Mouse (Mus musculus) hindbrain, embryonic 16.5 days (tissue): ENCODE results near the gene Gmds. TPM values are rescaled to one million over a fixed set of nuclear protein-coding genes. Genes with fewer than 3 reads are reported as not detected.

Source experiments
- ATAC-seq: fragments of 200-750 bp; cut with Nextera tagmentation; 2 replicates; pipeline ENCODE4 v1.8.0; 2017; ENCODE audit warnings: moderate TSS enrichment, moderate library complexity
- H3K27ac ChIP-seq: fragments of 300-500 bp; sonication (generic); 2 replicates; pipeline ENCODE4 v1.5.1; 2014; ENCODE audit warnings: low read depth, mild to moderate bottlenecking, control low read depth, low read length, moderate library complexity
- H3K27me3 ChIP-seq: fragments of 300-500 bp; sonication (generic); replicated peaks from 2 replicates; pipeline ENCODE4 v1.6.1; 2014; ENCODE audit warnings: low read length; ENCODE audit not compliant: control insufficient read depth, insufficient read depth
- H3K36me3 ChIP-seq: fragments of 300-500 bp; sonication (generic); 2 replicates; pipeline ENCODE4 v1.6.1; 2014; ENCODE audit warnings: mild to moderate bottlenecking, low read length, moderate library complexity, mixed read lengths; ENCODE audit not compliant: control insufficient read depth, insufficient read depth
- H3K4me1 ChIP-seq: fragments of 300-500 bp; sonication (generic); 2 replicates; pipeline ENCODE4 v1.6.1; 2014; ENCODE audit warnings: low read depth, low read length; ENCODE audit not compliant: control insufficient read depth, insufficient read depth
- H3K4me2 ChIP-seq: fragments of 300-500 bp; sonication (generic); 2 replicates; pipeline ENCODE4 v1.6.1; 2014; ENCODE audit warnings: mild to moderate bottlenecking, low read length, control low read depth, moderate library complexity
- H3K4me3 ChIP-seq: fragments of 300-500 bp; sonication (generic); 2 replicates; pipeline ENCODE4 v1.5.1; 2014; ENCODE audit warnings: mild to moderate bottlenecking, low read length, control low read depth, moderate library complexity
- H3K9ac ChIP-seq: fragments of 300-500 bp; sonication (generic); 2 replicates; pipeline ENCODE4 v1.6.1; 2014; ENCODE audit warnings: low read depth, mild to moderate bottlenecking, control low read depth, low read length, moderate library complexity
- H3K9me3 ChIP-seq: fragments of 300-500 bp; sonication (generic); 2 replicates; pipeline ENCODE4 v1.6.1; 2014; ENCODE audit warnings: mild to moderate bottlenecking, low read length, moderate library complexity; ENCODE audit not compliant: control insufficient read depth
- WGBS: fragments of 180-500 bp; shearing (Covaris S2); extraction: QIAGEN DNeasy Blood & Tissue Kit; methylation state at CpG from one replicate; pipeline ENCODE4 v1.1.7; 2014; 5-methylcytosine and 5-hydroxymethylcytosine counted together
- polyA plus RNA-seq: library from polyadenylated mRNA; unstranded; fragments of >200 nt; fragmentation: Nextera tagmentation; extraction: Ambion mirVana; gene quantifications from 2 replicates; pipeline ENCODE4 v1.2.1, GENCODE M21; 2015

Gmds gene
- polyA plus RNA-seq, 1 experiment from 2014 or later: 38.2 TPM

DNA sequence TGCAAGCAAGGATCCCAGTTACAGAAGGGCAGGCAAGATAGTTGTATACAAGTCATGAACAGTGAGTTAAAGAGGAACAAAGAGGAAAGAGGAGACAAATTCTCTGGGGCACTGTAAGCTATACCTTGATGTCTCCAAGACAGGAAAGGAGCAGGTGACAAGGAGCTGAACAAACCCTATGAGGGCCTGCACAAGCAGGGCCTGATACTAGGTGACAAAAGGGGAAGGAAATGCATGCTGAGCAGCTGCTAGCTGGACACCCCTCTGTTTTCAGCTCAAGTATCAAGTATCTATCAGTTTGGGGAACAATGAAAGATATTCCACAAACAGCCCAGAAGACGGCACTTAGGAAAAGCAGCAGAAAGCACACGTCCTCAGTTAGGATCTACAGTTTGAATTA, 193.4 kb downstream of the Gmds start:
- no peaks in the 10 kb centered on the region for H3K9me3 ChIP-seq
- no peak overlapping the region for H3K27ac ChIP-seq
- no peak overlapping the region for H3K4me2 ChIP-seq
- H3K4me3 ChIP-seq: no peak overlapping the region
- ATAC-seq: no peak
- H3K4me1 ChIP-seq: no peaks in the 10 kb centered on the region
- H3K36me3 ChIP-seq: no peaks in the 10 kb centered on the region
- no peaks in the 10 kb centered on the region for H3K27me3 ChIP-seq
- no peak overlapping the region for H3K9ac ChIP-seq
- WGBS: 73% methylated on average over 2 of the region's 2 CpGs

DNA sequence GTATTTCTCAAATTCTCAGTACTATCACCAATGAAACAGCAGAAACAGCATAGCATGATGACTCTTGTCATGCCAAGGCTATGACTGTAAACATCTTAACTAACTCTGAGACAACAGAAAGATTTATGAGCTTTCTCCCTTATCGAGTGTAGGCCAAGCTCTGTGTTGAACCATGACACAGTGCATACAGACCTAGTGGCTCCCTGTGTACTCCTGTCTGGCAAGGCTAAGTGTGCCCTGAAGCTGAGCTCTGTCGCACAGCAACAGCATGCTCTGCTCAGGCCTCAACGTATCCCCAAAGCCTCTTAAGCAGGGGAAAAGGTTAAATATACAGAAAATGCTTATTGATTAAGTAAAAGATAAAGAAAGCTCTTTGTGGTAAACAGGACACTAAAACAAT, 194.9 kb downstream of the Gmds start:
- Histone ChIP-seq H3K4me2 (no peak overlapping the region), H3K36me3 (no peaks in the 10 kb centered on the region), H3K9ac (no peak overlapping the region), H3K4me3 (no peak overlapping the region), H3K9me3 (no peaks in the 10 kb centered on the region), H3K27ac (no peak overlapping the region), H3K27me3 (no peaks in the 10 kb centered on the region), H3K4me1 (no peaks in the 10 kb centered on the region)
- WGBS: 77% methylated on average over 3 of the region's 3 CpGs
- no peak for ATAC-seq

DNA sequence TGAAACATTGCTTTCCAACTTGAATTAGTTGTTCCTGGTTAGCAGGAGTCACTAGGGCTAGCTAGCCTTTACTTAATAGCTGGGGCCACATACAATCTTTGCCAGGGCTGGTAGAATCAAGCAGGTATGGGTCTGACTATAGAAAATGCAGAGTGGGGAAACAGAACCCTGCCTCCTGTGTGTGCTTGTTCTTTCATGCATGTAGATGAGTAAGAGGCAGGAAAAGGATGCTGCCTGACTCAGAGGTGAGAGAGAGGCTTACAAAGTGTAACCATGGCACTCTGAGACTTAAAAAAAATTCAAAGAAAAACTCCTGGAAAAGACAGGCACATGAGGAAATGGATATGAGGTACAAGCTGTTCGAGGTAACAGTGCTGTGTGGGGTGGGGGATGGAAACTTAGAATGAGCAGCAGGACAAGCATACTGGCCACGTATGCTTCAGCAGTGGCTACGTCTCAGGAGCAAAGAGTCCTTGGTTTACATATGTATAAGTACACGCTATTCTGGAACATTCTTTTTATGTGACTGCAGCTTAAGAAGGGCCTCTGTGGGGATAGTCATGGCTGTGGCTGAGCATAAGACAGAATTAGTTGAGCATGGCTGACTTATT, 203.8 kb downstream of the Gmds start:
- no peaks in the 10 kb centered on the region for H3K9me3 ChIP-seq
- no peak overlapping the region for H3K4me3 ChIP-seq
- no peaks in the 10 kb centered on the region for H3K27me3 ChIP-seq
- no peaks in the 10 kb centered on the region for H3K4me1 ChIP-seq
- no peak for ATAC-seq
- H3K4me2 ChIP-seq: no peak overlapping the region
- H3K36me3 ChIP-seq: no peaks in the 10 kb centered on the region
- WGBS: 68% methylated on average over 4 of the region's 4 CpGs
- no peak overlapping the region for H3K9ac ChIP-seq
- no peak overlapping the region for H3K27ac ChIP-seq

DNA sequence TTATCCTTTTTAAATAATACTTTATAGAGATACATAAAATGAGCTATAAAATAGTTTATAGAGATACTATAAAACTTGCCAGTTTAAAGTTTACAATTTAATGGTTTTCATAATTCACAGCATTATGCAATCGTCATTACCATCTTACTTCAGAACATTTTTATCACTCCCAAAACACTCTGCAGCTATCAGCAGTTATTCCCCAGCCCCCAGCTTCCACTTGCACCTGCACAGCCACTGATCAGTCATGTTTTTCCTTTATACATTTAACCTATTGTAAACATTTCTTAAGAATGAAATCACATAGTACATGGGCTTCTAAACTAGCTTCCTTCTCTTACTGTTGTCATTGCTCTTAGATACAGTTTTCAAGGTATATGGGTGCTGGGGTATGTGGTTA, 208.6 kb downstream of the Gmds start:
- 74% methylated on average over 1 of the region's 1 CpGs for WGBS
- H3K4me1 ChIP-seq: no peaks in the 10 kb centered on the region
- no peaks in the 10 kb centered on the region for H3K9me3 ChIP-seq
- H3K36me3 ChIP-seq: no peaks in the 10 kb centered on the region
- no peak overlapping the region for H3K27ac ChIP-seq
- ATAC-seq: no peak
- H3K4me2 ChIP-seq: no peak overlapping the region
- no peak overlapping the region for H3K4me3 ChIP-seq
- H3K9ac ChIP-seq: no peak overlapping the region
- no peaks in the 10 kb centered on the region for H3K27me3 ChIP-seq

DNA sequence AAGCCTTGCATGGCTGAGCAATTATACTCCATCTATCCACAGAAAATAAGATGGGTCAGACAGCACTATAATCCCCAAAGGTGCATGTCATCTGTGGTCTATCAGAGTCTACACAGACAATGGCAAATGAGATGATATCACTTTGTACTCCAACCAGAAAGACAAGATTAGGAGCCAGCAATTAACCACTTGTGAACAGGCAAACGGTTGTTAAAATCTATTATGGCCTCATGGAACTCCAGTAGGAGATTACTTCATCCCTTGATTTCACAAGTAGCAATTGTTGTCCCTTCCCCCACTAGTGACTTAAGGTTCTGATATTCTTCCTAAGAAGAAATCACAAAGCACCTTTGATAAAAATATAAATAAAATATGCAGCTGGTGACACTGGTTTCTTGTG, 220.2 kb downstream of the Gmds start:
- no peaks in the 10 kb centered on the region for H3K27me3 ChIP-seq
- no peak for ATAC-seq

DNA sequence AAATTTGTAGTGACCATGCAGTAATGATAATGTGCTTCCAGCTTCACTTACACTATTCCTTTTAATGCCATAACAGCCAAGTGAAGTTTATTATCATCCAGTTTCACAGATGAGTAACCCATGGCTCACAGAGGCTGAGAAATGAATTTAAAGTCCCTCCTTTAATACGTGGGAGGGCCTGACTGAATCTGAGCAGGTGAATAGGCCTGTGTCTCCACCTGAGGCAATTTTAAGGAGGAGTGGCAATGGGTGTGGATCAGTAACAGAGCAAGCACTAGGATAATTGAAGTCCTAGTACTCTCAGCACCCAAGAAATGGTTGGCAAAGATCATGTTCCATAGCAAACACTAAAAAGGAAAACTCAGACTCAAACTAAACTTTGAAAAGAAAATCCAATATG, 223.1 kb downstream of the Gmds start:
- Histone ChIP-seq H3K27me3 (no peaks in the 10 kb centered on the region), H3K4me3 (no peak overlapping the region), H3K4me1 (no peaks in the 10 kb centered on the region), H3K9ac (no peak overlapping the region), H3K4me2 (no peak overlapping the region), H3K9me3 (no peaks in the 10 kb centered on the region), H3K36me3 (no peaks in the 10 kb centered on the region), H3K27ac (no peak overlapping the region)
- WGBS: 74% methylated on average over 1 of the region's 1 CpGs
- no peak for ATAC-seq

More for the DNA sequence above, 220.2 kb downstream of the Gmds start:
- Histone ChIP-seq H3K4me1 (no peaks in the 10 kb centered on the region), H3K4me3 (no peak overlapping the region), H3K9me3 (no peaks in the 10 kb centered on the region), H3K9ac (no peak overlapping the region), H3K36me3 (no peaks in the 10 kb centered on the region), H3K27ac (no peak overlapping the region), H3K4me2 (no peak overlapping the region)
- 77% methylated on average over 1 of the region's 1 CpGs for WGBS

DNA sequence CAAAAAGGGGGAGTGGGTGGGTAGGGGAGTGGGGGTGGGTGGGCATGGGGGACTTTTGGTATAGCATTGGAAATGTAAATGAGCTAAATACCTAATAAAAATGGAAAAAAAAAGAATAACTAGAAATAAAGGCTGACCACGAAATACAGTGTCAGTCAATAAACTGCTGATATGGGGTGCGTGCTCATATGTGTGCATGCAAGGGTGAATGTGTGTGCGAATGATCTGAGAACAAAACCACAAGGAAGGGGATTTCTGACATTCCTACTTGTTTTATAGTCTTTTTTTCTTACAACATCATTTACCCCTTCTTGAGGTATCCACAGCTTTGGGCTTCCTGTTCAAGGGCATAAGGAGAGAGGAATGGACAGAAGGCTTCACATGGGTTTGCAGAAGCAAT, 224.7 kb downstream of the Gmds start:
- H3K4me1 ChIP-seq: no peaks in the 10 kb centered on the region
- H3K9me3 ChIP-seq: no peaks in the 10 kb centered on the region
- 95% methylated on average over 3 of the region's 3 CpGs for WGBS
- no peaks in the 10 kb centered on the region for H3K36me3 ChIP-seq
- H3K4me3 ChIP-seq: no peak overlapping the region
- no peak overlapping the region for H3K4me2 ChIP-seq
- H3K27ac ChIP-seq: no peak overlapping the region
- ATAC-seq: no peak
- no peak overlapping the region for H3K9ac ChIP-seq
- H3K27me3 ChIP-seq: no peaks in the 10 kb centered on the region

DNA sequence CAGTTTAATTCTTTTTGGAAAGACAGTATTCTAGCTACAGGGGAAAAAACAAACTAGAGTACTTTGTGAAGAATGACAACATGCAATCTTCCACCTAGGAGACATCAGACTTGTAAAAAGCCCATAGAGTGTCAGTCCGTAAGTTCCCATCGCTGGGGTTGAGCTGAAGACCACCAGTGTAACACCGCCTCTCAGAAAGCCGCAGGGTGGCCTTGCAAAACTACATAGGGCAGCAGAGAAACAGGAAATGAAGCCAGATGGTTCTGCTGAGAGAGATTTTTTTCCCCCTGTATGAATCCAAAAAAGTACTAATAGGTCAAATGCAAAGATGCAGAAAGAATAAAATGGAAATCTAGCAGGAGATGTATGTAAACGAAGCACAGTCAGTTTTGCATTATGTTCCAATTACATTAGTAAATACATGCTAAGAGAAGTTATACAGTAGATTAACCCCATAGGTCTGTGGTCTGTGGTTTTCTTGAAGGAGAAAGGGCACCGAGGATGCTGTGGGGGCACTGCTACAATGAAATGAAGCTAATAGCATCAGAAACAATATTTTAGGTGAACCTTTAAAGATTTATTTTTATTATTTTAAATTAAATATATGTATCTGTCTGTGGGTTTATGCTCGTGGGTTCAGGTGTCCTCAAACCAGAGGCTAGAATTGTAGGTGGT, 250.1 kb downstream of the Gmds start:
- 81% methylated on average over 7 of the region's 7 CpGs for WGBS
- no peak overlapping the region for H3K27ac ChIP-seq
- no peaks in the 10 kb centered on the region for H3K36me3 ChIP-seq
- H3K27me3 ChIP-seq: no peaks in the 10 kb centered on the region
- no peak for ATAC-seq
- H3K4me2 ChIP-seq: no peak overlapping the region
- no peak overlapping the region for H3K4me3 ChIP-seq
- no peak overlapping the region for H3K9ac ChIP-seq
- no peaks in the 10 kb centered on the region for H3K4me1 ChIP-seq
- no peaks in the 10 kb centered on the region for H3K9me3 ChIP-seq

DNA sequence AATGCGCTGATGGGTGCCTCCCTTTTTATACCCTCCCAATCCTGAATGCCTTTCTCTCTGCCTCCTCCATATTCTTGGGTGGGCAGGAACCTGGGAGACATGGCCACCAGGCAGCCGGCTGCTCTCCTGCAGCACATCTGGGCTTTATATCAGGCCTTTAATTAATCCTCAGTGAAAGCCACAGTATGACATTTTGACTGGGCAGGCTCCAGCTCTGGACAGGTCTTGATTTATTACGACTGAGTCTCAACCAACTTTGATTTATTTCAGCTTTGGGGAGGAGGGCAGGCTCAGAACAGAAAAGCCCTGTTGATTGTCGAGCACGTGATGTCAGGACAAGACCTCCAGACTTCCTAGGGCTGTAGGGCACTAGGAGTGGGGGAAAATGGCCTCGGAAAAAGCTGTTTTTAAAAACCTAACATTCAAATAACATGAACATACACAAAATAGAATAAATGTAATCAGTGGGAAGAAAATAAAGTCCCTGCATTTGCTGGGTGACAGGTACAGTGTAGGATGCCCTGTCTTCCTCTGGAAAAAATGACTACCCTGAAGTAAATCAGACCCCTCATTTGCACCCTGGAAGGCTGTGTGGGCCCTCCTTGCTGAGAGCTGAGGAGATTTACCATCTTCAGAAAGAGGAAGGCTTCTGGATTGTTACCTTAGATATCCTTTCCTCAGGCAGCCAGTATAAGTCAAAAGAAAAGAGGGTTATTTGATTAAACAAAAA, 257.9 kb downstream of the Gmds start:
- ATAC-seq: no peak
- Histone ChIP-seq H3K9ac (no peak overlapping the region), H3K36me3 (no peaks in the 10 kb centered on the region), H3K4me3 (no peak overlapping the region), H3K27me3 (no peaks in the 10 kb centered on the region), H3K27ac (no peak overlapping the region), H3K9me3 (no peaks in the 10 kb centered on the region), H3K4me1 (no peaks in the 10 kb centered on the region), H3K4me2 (no peak overlapping the region)
- 50% methylated on average over 6 of the region's 6 CpGs for WGBS
